Mouse (Mus musculus) CH12.LX (cell line): ENCODE data around the gene Pacs1. TPM values are rescaled to one million over a fixed set of nuclear protein-coding genes. Genes with fewer than 3 reads are reported as not detected.
"Not testable (repeated sequence)": the region's sequence is repeated elsewhere in the genome, so short reads cannot be mapped to it uniquely, and the experiment has no call there.

Experiments
- DNase-seq: peaks from one replicate; pipeline ENCODE4 v3.0.0-alpha.2; 2013; ENCODE audit errors: extremely low read depth
- H3K27ac ChIP-seq: 2 replicates; pipeline ENCODE4 v1.5.1; 2012; ENCODE audit warnings: low read depth, mild to moderate bottlenecking, control low read depth, moderate library complexity; ENCODE audit not compliant: insufficient read depth
- H3K27me3 ChIP-seq: replicated peaks from 2 replicates; pipeline ENCODE3; 2012; ENCODE audit warnings: inconsistent platforms
- H3K36me3 ChIP-seq, 2 experiments: replicated peaks in 1 of 2; 2 replicates each; pipeline versions ENCODE3 to v1.6.1; 2012; ENCODE audit warnings: inconsistent platforms in 1 of 2, low read length in 1 of 2, mild to moderate bottlenecking in 1 of 2, mixed read lengths in 1 of 2, moderate library complexity in 1 of 2; ENCODE audit not compliant: control insufficient read depth in 1 of 2, insufficient read depth in 1 of 2
- H3K4me1 ChIP-seq, 2 experiments: 2 replicates each; pipeline ENCODE4 v1.6.1; 2012; ENCODE audit warnings: inconsistent platforms in 1 of 2, moderate library complexity in 1 of 2; ENCODE audit not compliant: insufficient read depth in 2 of 2, control insufficient read depth in 1 of 2
- H3K4me2 ChIP-seq: 2 replicates; pipeline ENCODE4 v1.6.1; 2012; ENCODE audit warnings: low read depth, mild to moderate bottlenecking, control low read depth; ENCODE audit not compliant: poor library complexity, insufficient read depth, severe bottlenecking
- H3K4me3 ChIP-seq, 3 experiments: fragments of 150-350 bp in 1 of 3; sonication (generic) in 1 of 3; replicated peaks in 1 of 3; 2 replicates each; pipeline versions ENCODE3 to v1.5.1; 2011 to 2012; ENCODE audit warnings: low read depth in 2 of 3, low read length in 2 of 3, mild to moderate bottlenecking in 2 of 3, moderate library complexity in 2 of 3, control low read depth in 1 of 3, improper control_type of control experiment in 1 of 3, inconsistent platforms in 1 of 3, mixed read lengths in 1 of 3; ENCODE audit not compliant: poor library complexity in 1 of 3
- H3K79me2 ChIP-seq: replicated peaks from 2 replicates; pipeline ENCODE4 v1.6.1; 2012; ENCODE audit warnings: mild to moderate bottlenecking, moderate library complexity; ENCODE audit not compliant: control insufficient read depth, poor library complexity, insufficient read depth, severe bottlenecking; ENCODE audit errors: extremely low read depth
- H3K9ac ChIP-seq: 2 replicates; pipeline ENCODE4 v1.6.1; 2012; ENCODE audit warnings: low read depth, mild to moderate bottlenecking, control low read depth, moderate library complexity; ENCODE audit not compliant: insufficient read depth
- H3K9me3 ChIP-seq: replicated peaks from 2 replicates; pipeline ENCODE3; 2012; ENCODE audit warnings: low read length, inconsistent platforms, mixed read lengths
- BHLHE40 ChIP-seq: IDR thresholded peaks from 2 replicates; pipeline ENCODE4 v1.6.1; 2011; ENCODE audit warnings: mild to moderate bottlenecking, low read depth, low read length, improper control_type of control experiment
- CHD2 ChIP-seq: IDR thresholded peaks from 2 replicates; pipeline ENCODE4 v1.6.1; 2011; ENCODE audit warnings: low read length, improper control_type of control experiment
- E2F4 ChIP-seq: IDR thresholded peaks from 2 replicates; pipeline ENCODE4 v1.6.1; 2011; ENCODE audit warnings: low read depth, low read length, improper control_type of control experiment; ENCODE audit not compliant: insufficient replicate concordance
- ELF1 ChIP-seq: IDR thresholded peaks from 2 replicates; pipeline ENCODE4 v1.6.1; 2014; ENCODE audit warnings: low read depth, mild to moderate bottlenecking, inconsistent platforms, low read length, improper control_type of control experiment
- EP300 ChIP-seq: IDR thresholded peaks from 2 replicates; pipeline ENCODE4 v1.6.1; 2011; ENCODE audit warnings: low read length, improper control_type of control experiment
- ETS1 ChIP-seq: conservative IDR thresholded peaks from 2 replicates; pipeline ENCODE4 v1.6.1; 2012; ENCODE audit warnings: low read depth, mild to moderate bottlenecking, inconsistent platforms, low read length, improper control_type of control experiment, moderate library complexity
- KAT2A ChIP-seq: IDR thresholded peaks from 2 replicates; pipeline ENCODE4 v1.6.1; 2012; ENCODE audit warnings: low read length, improper control_type of control experiment, inconsistent platforms; ENCODE audit not compliant: insufficient replicate concordance
- MAFK ChIP-seq: IDR thresholded peaks from 2 replicates; pipeline ENCODE4 v1.6.1; 2011; ENCODE audit warnings: low read length, improper control_type of control experiment; ENCODE audit not compliant: insufficient replicate concordance
- MAX ChIP-seq: IDR thresholded peaks from 2 replicates; pipeline ENCODE4 v1.6.1; 2011; ENCODE audit warnings: low read length, improper control_type of control experiment
- MAZ ChIP-seq: IDR thresholded peaks from 2 replicates; pipeline ENCODE4 v1.6.1; 2012; ENCODE audit warnings: low read depth, mild to moderate bottlenecking, inconsistent platforms, low read length, improper control_type of control experiment, moderate library complexity
- MEF2A ChIP-seq: IDR thresholded peaks from 2 replicates; pipeline ENCODE4 v1.6.1; 2014; ENCODE audit warnings: low read depth, mild to moderate bottlenecking, inconsistent platforms, low read length, improper control_type of control experiment, borderline replicate concordance
- MXI1 ChIP-seq: IDR thresholded peaks from 2 replicates; pipeline ENCODE4 v1.6.1; 2011; ENCODE audit warnings: mild to moderate bottlenecking, low read depth, low read length, improper control_type of control experiment
- NELFE ChIP-seq: IDR thresholded peaks from 2 replicates; pipeline ENCODE4 v1.6.1; 2011; ENCODE audit warnings: low read depth, low read length, improper control_type of control experiment
- POLR2A ChIP-seq: IDR thresholded peaks from 2 replicates; pipeline ENCODE4 v1.6.1; 2011; ENCODE audit warnings: low read depth, mild to moderate bottlenecking, improper control_type of control experiment, low read length
- RAD21 ChIP-seq: IDR thresholded peaks from 2 replicates; pipeline ENCODE4 v1.6.1; 2011; ENCODE audit warnings: low read depth, mild to moderate bottlenecking, low read length, improper control_type of control experiment, moderate library complexity
- RCOR1 ChIP-seq: conservative IDR thresholded peaks from 2 replicates; pipeline ENCODE4 v1.6.1; 2012; ENCODE audit warnings: low read depth, mild to moderate bottlenecking, inconsistent platforms, low read length, improper control_type of control experiment
- TBP ChIP-seq: conservative IDR thresholded peaks from 2 replicates; pipeline ENCODE4 v1.6.1; 2011; ENCODE audit warnings: low read depth, low read length, improper control_type of control experiment
- ZC3H11A ChIP-seq: IDR thresholded peaks from 2 replicates; pipeline ENCODE4 v1.6.1; 2012; ENCODE audit warnings: low read depth, mild to moderate bottlenecking, inconsistent platforms, low read length, improper control_type of control experiment
- ZKSCAN1 ChIP-seq: IDR thresholded peaks from 2 replicates; pipeline ENCODE4 v1.6.1; 2012; ENCODE audit warnings: low read depth, inconsistent platforms, low read length, improper control_type of control experiment, borderline replicate concordance
- ZMIZ1 ChIP-seq: IDR thresholded peaks from 2 replicates; pipeline ENCODE4 v1.6.1; 2012; ENCODE audit warnings: low read depth, mild to moderate bottlenecking, inconsistent platforms, low read length, improper control_type of control experiment
- dilution Hi-C: fragments of 300-500 bp; cut with MboI; formaldehyde crosslinking; loops from 2 replicates; pipeline ENCODE4 v1.14.3; 2020; ENCODE audit warnings: low sequenced_read_pairs; ENCODE audit not compliant: extremely low pct_unique_long_range_greater_than_20kb, extremely low pct_ligation_motif_present
- in situ Hi-C: fragments of 300-500 bp; cut with MboI; formaldehyde crosslinking; loops from 3 replicates; pipeline ENCODE4 v1.14.3; 2019; ENCODE audit warnings: low sequenced_read_pairs, low pct_ligation_motif_present, low pct_unique_long_range_greater_than_20kb, mixed read lengths
- polyA plus RNA-seq: library from polyadenylated mRNA; unstranded; fragments of >175 nt; gene quantifications from 2 replicates; pipeline ENCODE4 v1.2.1, GENCODE M21; 2012; ENCODE audit warnings: low read depth; ENCODE audit not compliant: insufficient read length
- total RNA-seq, 2 experiments: library from RNA; depleted of rRNA; stranded (reverse); fragments of 300-350 nt in 1 of 2; fragments of >200 nt in 1 of 2; gene quantifications; 2 replicates each; pipeline ENCODE4 v1.2.3; 2012 to 2014

The Pacs1 gene
- total and polyA plus RNA-seq, 3 experiments: 2.4 to 14.4 (median 10.1) TPM

DNA sequence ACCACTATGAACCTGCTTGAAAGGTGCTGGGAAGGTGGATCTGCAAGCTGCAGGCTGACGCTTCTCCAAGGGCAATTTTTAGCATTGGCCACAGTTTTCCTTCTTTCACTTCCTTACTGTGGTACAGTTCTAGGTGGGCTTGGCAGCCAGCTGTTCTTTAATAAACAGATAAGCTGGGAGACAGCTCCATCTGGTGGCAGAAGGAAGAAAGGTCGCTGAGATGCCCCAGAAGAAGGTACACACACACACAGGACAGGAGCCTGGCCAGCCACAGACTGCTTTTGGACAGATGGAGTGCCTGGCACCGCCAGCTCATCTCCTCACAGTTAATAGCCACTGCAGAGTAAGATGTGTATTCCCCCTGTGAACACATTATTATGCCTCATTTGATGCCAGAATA is 121.6 kb downstream of the Pacs1 start (continued):
- peak; percentile 38; the same call in 1 of the 2 replicates for TF ChIP-seq ELF1
- TF ChIP-seq ZMIZ1: no peak
- no peak for TF ChIP-seq BHLHE40
- no peak for TF ChIP-seq MXI1
- no peak for TF ChIP-seq ZC3H11A
- no peak for TF ChIP-seq MAZ
- TF ChIP-seq POLR2A: no peak
- no peak for TF ChIP-seq KAT2A
- TF ChIP-seq CHD2: no peak
- peak; percentile 81 for TF ChIP-seq RAD21
- TF ChIP-seq MEF2A: peak; percentile 66; the same call in 1 of the 2 replicates
- TF ChIP-seq ETS1: 0 out of 2 replicates have a peak, but pooled peaks have one; percentile 33
- no peak for TF ChIP-seq E2F4

DNA sequence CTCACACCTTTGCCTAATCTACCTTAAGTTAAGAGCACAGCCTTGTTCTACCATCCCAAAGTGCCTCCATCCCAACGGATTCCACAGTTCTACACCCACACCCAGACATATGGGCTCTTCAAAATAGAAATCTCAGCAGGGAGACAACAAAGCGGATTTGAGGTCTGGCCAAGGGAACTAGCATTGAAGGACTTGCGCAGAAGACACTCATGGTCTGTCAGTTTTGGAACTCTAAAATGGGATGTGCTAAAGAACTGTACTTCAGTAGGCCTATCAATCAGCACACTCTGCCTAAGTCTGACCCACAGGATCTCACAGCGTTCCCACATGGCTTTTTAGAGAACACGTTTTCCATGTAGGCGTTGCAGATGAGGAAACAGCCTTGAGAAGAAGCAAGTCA is 122.6 kb downstream of the Pacs1 start:
- dilution Hi-C loops: no loop called here
- Histone ChIP-seq H3K4me3 (no peak overlapping the region), H3K79me2 (no peaks in the 10 kb centered on the region), H3K27ac (no peak overlapping the region), H3K36me3 (peaks cover 22 to 35% of the 10 kb centered on the region in 2 experiments), H3K27me3 (no peaks in the 10 kb centered on the region), H3K9ac (no peak overlapping the region), H3K4me2 (no peak overlapping the region), H3K9me3 (no peaks in the 10 kb centered on the region), H3K4me1 (peaks cover 4 to 8% of the 10 kb centered on the region in 2 experiments; a peak in 3 of 4 replicates)
- in situ Hi-C loops: no loop called here
- no peak for DNase-seq
- no peak for TF ChIP-seq KAT2A
- TF ChIP-seq MAX: no peak
- no peak for TF ChIP-seq RAD21
- TF ChIP-seq ZC3H11A: no peak
- no peak for TF ChIP-seq RCOR1
- TF ChIP-seq BHLHE40: no peak
- TF ChIP-seq MAFK: no peak
- no peak for TF ChIP-seq ZKSCAN1
- no peak for TF ChIP-seq TBP
- TF ChIP-seq E2F4: no peak
- TF ChIP-seq NELFE: no peak
- no peak for TF ChIP-seq EP300

DNA sequence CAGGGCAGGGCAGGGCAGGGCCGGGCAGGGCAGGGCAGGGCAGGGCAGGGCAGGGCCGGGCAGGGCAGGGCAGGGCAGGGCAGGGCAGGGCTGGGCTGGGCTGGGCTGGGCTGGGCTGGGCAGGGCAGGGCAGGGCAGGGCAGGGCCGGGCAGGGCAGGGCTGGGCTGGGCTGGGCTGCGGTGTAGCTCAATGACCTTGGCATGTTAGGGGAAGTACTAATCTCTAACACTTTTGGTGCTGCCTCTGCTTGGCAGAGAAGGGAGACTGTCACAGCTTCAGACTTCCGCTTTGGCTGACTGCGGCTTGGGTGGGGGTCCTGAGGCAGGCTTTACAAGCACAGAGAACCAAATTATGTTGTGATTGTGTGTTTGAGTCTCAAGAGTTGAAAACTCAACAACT is 123.9 kb downstream of the Pacs1 start:
- in situ Hi-C loops, H3K4me3 ChIP-seq, DNase-seq, H3K4me2 ChIP-seq, H3K9me3 ChIP-seq, H3K27me3 ChIP-seq, dilution Hi-C loops, H3K27ac ChIP-seq, H3K9ac ChIP-seq, H3K79me2 ChIP-seq, H3K4me1 ChIP-seq: not testable (repeated sequence)
- peaks cover 33 to 46% of the 10 kb centered on the region in 2 experiments for H3K36me3 ChIP-seq
